Mouse (Mus musculus): ENCODE data around the gene Jade1. TPM values are rescaled to one million over a fixed set of nuclear protein-coding genes. Genes with fewer than 3 reads are reported as not detected.

Jade1 gene
- total RNA-seq, 2 experiments from 2014 or later = 17.5 to 24.2 TPM

DNA sequence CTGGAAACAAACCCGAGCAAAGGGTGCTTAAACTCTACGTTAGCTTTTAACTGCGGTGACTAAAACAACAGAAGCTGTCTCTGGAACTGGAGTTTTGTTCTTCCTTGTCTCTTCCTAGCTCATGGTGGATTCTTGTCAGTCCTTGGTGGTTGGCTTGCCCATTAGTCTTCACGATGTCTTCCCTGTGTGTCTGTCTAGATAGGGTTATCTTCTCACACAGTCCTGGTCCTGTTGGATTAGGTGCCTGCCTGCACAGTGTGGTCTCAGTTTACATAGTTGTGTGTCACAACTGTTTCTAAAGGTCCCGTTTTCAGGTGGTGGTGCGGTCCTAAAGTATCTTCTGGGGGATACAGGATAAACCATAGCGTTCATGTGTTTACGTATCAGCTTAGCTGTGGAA lies 41.5 kb downstream of the Jade1 start:
- intact Hi-C loops (cut with DNase I) = loop anchor here (5.0 kb wide), 4 partner anchors 35 to 555 kb away; no protein-coding TSS in a partner anchor
- H3K27ac ChIP-seq = no peak overlapping the region
- H3K4me3 ChIP-seq = no peak overlapping the region
- no peak for DNase-seq
- TF ChIP-seq CTCF (IDR thresholded peaks at IDR 0.05) = no peak

DNA sequence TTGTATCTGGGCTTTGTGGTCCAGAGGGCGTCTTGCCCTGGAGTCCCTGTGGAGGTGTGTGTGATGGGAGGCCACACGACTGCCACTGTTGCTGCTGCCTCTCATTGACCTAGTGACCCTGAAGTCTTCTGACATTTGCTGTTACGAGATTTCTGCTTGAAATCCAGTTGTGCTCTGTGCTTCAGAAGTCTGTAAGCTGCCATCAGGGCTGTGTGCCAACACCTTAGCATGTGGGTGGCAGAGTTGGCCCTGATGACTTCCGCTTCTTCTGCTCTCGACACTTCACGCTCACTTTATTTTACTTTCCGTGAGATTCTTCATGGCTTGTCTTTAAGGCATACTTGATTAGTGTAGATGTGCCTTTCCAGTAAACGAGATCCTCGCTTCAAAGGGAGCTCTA lies 42.9 kb downstream of the Jade1 start:
- no peak for DNase-seq
- no peak overlapping the region for H3K27ac ChIP-seq
- H3K4me3 ChIP-seq = no peak overlapping the region
- no peak for TF ChIP-seq CTCF (IDR thresholded peaks at IDR 0.05)
- intact Hi-C loops (cut with DNase I) = loop anchor here (5.0 kb wide), 4 partner anchors 36 to 556 kb away; no protein-coding TSS in a partner anchor

DNA sequence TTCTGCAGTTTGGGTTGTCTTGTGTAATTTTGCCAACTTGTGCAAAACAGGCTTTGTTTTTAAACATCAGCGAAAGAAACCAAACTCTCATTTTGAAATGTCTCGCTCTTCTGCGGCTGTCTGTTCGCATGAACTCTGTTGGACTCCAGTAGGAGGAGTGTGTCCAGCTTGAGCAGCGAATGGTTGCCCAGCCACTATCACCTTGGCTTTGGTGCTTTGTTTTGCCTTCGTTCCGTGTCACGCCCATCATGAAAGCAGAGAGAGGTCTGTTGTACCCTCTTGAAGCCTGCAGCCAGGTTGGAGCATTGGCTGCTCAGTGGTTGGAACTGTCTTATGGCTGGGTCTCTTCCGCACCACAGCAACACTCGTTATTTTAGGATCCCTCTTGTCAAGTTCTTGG lies 43.7 kb downstream of the Jade1 start:
- DNase-seq = no peak
- intact Hi-C loops (cut with DNase I) = loop anchor here (5.0 kb wide), 4 partner anchors 37 to 557 kb away; no protein-coding TSS in a partner anchor
- H3K4me3 ChIP-seq = no peak overlapping the region
- H3K27ac ChIP-seq = peak overlapping the region; percentile 70; the same call in 1 of the 2 replicates
- TF ChIP-seq CTCF (IDR thresholded peaks at IDR 0.05) = no peak

DNA sequence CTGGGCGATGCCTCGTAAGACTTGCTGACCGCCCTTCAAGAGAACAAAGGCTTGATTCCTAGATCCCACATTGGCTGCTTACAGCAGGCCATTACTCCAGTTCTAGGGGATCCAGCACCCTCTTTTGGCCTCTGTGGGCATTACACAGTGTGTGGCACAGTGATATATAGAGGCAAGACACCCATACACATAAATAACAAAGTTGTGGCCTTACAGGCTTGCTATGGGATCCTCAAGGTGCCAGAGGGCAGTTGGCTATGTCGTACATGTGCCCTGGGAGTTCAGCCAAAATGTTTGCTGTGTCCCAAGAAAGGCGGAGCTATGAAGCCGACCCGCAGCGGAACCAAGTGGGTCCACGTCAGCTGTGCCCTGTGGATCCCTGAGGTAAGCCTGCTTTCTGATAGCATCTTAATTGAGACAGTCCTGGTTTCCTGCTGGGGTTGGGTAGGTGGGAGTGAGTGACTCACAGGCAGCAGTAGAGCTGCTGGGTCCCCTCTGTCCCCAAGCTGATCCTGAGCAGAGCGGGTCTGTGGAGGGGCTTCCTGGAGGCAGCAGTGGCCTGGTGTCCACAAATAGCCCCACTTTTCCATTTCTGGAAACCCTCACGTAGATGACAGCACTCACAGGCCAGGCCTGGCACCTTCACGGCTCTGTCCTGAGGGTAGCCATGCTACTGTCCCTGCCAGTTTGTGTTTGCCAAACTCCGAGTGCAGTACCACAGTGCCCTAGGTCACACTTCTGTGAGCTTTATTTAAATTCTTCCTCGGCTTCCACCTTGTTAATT lies 44.5 kb downstream of the Jade1 start:
- TF ChIP-seq CTCF (IDR thresholded peaks at IDR 0.05) = peak; percentile 81
- no peak overlapping the region for H3K4me3 ChIP-seq
- H3K27ac ChIP-seq = peak overlapping the region; percentile 70
- DNase-seq = peak; percentile 75
- intact Hi-C loops (cut with DNase I) = loop anchor here (5.0 kb wide), 4 partner anchors 38 to 558 kb away; no protein-coding TSS in a partner anchor

DNA sequence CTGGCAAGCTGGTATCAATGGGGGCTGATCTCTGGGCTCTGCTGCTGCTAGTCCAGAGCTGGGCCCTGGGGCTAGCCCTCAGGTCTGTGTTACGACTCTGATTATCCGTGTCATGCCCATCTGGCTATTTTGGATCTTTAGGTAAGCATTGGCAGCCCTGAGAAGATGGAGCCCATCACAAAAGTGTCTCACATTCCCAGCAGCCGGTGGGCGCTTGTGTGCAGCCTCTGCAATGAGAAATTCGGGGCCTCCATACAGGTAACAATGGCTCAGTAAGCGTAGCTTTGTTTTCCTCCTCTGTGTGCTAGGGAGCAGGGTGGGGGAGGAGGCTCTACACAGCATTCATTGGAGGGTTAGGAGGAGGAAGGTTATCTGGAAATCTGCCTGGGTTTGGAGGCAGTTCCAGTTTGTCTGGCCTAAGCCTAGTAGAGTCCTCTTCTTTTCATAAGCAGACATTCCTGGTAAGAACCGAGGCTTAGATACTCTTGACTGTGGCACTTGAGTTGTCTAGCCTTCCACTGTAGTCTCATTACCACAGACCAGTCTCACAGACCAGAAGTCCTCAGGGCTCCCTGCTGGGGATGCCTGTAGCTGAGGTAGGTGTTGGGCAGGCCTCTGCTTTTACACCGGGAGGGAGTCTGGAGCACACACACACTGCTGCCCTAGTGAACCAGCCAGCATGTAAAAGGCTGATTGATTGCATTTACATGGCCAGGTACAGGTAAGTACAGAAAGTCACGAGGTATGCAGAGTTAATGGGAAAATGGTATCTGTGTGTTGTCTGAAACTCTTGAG lies 45.9 kb downstream of the Jade1 start:
- intact Hi-C loops (cut with DNase I) = no loop called here
- Histone ChIP-seq H3K27ac (no peak overlapping the region), H3K4me3 (no peak overlapping the region)
- no peak for DNase-seq
- no peak for TF ChIP-seq CTCF (IDR thresholded peaks at IDR 0.05)

DNA sequence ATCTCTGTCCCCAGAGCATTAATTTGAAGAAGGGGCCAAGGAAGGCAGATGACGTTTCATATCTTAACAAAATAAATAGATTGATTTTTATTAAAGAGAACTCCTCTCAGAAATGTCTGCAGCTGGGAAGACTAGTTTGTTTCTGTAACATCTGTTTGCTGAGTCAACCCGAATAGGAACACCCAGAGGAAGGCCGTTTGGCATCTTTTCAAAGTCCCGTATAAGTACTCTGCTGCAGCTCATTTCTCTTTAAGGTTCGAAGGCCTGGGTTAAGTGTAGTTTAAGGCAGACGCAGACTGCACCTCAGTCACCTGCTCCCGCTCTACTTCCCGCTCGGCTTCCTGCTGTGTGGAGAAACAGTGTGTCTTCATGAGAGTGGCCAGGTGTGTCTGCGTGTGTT lies 47.4 kb downstream of the Jade1 start:
- intact Hi-C loops (cut with DNase I) = no loop called here
- H3K27ac ChIP-seq = peak overlapping the region; percentile 57
- no peak for DNase-seq
- H3K4me3 ChIP-seq = no peak overlapping the region
- no peak for TF ChIP-seq CTCF (IDR thresholded peaks at IDR 0.05)

DNA sequence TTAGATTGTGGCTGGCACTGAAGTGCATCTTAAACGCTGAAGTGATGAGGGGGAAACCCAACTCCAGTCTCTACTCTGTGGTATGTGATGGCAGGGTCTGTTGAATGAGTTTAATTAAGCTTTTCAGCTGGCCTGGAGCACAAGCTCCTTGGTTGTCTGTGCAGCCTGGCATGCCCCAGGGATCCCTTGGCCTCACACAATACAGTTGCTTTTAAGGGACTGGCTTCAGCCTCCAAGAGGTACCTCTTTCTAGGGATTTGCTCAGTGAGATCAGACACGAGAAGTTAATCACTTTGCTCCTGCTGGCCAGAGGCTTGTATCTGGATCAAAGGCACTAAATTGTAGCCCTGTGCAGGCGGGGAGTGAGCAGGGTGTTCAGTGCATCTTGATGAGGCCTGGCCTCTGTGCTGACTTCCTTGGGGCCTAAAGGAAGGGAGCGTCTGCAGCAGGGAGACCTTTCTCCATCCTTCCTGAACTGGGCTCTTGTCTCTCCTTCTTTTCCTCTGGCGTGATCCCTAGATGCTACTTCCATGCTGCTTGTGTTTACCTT lies 48.0 kb downstream of the Jade1 start:
- DNase-seq = no peak
- Histone ChIP-seq H3K27ac (no peak overlapping the region), H3K4me3 (no peak overlapping the region)
- intact Hi-C loops (cut with DNase I) = no loop called here
- TF ChIP-seq CTCF (IDR thresholded peaks at IDR 0.05) = no peak

DNA sequence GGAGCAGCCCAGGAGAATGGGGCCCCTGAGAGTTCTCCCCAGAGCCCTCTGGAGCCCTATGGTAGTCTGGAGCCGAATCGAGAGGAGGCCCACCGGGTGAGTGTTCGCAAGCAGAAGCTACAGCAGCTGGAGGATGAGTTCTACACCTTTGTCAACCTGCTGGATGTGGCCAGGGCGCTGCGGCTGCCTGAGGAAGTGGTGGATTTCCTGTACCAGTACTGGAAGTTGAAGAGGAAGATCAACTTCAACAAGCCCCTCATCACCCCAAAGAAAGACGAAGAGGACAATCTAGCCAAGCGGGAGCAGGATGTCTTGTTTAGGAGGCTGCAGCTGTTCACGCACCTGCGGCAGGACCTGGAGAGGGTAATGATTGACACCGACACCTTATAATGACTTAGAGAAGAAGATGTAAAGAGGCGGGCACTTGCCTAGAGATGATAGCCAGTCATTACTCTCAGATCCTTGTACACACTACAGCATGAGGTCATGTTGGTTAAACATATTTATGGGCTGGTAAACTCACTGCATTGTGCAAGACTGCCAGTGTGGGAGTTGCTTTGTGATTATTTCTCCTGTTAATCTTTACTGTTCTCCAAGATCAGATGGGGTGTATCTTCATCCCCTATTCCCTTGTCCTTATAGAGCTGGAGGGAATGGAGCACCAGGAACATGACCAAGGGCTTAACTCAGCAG lies 49.2 kb downstream of the Jade1 start:
- Histone ChIP-seq H3K27ac (no peak overlapping the region), H3K4me3 (no peak overlapping the region)
- intact Hi-C loops (cut with DNase I) = no loop called here
- DNase-seq = no peak
- TF ChIP-seq CTCF (IDR thresholded peaks at IDR 0.05) = no peak

DNA sequence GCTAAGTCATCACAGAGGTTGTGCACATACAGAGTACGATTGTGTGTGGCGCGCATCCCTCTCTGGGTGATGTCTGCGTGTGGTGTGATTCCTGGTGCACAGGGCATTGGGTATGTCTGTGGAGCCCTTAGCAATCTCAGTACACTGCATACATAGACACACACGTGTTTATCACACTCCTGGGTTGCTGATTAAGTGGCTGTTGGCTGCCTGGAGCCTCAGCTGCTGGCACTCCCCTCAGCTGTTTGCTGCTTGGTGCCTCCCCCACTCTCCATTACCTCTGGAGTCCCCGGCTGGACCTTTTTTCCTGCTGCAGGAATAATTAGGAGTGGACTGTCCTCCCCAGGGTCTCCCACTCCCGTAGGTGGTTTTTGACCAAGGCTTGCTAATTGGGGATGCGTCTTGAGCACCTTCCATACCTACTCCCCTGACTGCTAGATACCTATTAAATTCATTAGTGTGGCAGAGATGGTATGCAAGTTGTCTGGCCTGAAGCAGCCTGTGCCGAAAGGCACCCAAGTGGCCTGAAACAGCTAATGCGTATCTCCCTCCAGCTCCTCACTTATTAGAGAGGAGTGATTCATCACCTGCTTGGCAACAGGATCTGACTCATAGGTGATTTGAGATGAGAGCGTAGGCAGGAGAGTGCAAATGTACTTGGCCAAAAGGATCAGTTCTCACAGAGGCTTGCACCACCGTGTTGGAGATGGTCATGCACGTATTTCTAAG lies 50.2 kb downstream of the Jade1 start:
- DNase-seq = no peak
- TF ChIP-seq CTCF (IDR thresholded peaks at IDR 0.05) = no peak
- intact Hi-C loops (cut with DNase I) = no loop called here
- Histone ChIP-seq H3K27ac (no peak overlapping the region), H3K4me3 (no peak overlapping the region)

DNA sequence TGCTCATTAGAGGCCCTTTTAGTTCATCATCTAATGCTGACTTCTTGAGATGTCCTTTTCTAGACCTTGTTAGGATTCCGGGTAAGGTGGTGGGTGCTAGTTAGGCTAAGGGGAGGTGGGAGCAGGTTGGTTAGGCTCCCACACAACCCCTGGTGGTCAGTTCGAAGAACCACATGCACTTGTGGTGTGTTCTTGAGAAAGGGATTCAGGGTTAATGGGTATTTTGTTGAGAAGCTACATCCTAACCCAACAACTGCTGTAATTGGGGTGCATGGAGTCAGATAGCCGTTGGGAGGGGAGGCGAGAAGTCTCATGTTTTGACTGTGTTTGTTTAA lies 50.8 kb downstream of the Jade1 start:
- intact Hi-C loops (cut with DNase I) = no loop called here
- H3K4me3 ChIP-seq = no peak overlapping the region
- peak; percentile 64 for TF ChIP-seq CTCF (IDR thresholded peaks at IDR 0.05)
- no peak overlapping the region for H3K27ac ChIP-seq
- DNase-seq = no peak

DNA sequence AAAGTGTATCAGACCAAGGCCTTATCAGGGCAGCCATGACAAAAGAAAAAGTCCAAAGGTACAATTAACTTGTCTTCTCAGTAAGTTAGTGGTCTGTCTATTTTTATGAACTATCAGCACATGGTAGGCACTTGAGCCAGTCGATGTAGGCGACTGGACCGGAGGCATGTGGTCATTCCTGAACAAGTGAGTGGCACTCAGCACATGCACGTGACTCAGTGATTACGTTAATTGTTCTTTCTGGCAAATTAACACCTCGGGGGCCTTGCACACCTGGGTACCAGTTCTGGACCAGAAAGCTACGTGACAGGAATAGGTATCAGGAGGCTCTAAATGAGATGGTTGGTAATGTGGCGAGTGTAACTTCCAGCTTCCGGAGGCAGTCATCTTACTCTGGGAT lies 51.5 kb downstream of the Jade1 start:
- DNase-seq = no peak
- H3K4me3 ChIP-seq = no peak overlapping the region
- no peak for TF ChIP-seq CTCF (IDR thresholded peaks at IDR 0.05)
- intact Hi-C loops (cut with DNase I) = no loop called here
- H3K27ac ChIP-seq = no peak overlapping the region

DNA sequence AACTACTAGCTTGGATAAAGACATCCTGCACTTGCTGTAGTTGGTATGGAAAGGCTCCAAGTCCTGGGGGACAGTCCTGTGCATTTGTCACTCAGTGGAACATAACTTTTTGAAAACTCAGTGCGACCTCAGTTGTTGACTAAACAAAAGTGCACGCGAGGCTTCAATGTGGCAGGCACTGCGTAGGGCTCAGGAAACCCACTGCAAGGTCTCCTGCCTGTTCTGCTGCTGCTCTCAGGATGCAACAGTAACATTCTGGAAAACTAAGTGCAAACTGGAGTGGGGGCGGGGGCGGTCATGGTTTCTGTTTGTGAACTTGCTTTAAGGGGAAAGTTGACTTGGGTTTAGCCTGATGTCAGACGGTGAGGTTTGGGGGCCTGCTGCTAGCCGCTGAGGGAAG lies 51.9 kb downstream of the Jade1 start:
- TF ChIP-seq CTCF (IDR thresholded peaks at IDR 0.05) = no peak
- no peak for DNase-seq
- H3K4me3 ChIP-seq = no peak overlapping the region
- intact Hi-C loops (cut with DNase I) = no loop called here
- H3K27ac ChIP-seq = no peak overlapping the region
